Mouse (Mus musculus) kidney, postnatal 0 days (tissue): ENCODE measurements at regions not wholly inside any gene's neighbourhood (a gene's known extent, or its start where the extent isn't known, plus 50 kb on each side); places are given as distances from the start of the nearest gene placed in this dataset.

ENCODE experiments used
- ATAC-seq: fragments of 200-750 bp; cut with Nextera tagmentation; replicated peaks from 2 replicates; pipeline ENCODE4 v1.8.0; 2017; ENCODE audit warnings: low read depth, moderate number of reproducible peaks, moderate TSS enrichment, moderate library complexity; ENCODE audit not compliant: low FRiP score
- DNase-seq: peaks from one replicate; pipeline ENCODE4 v3.0.0-alpha.2; 2016; ENCODE audit warnings: low spot score
- H3K27ac ChIP-seq: fragments of 300-500 bp; sonication (generic); 2 replicates; pipeline ENCODE4 v1.5.1; 2014; ENCODE audit warnings: mild to moderate bottlenecking
- H3K27me3 ChIP-seq: fragments of 300-500 bp; sonication (generic); 2 replicates; pipeline ENCODE4 v1.6.1; 2014; ENCODE audit warnings: low read length, mixed read lengths; ENCODE audit not compliant: insufficient read depth
- H3K36me3 ChIP-seq: fragments of 300-500 bp; sonication (generic); 2 replicates; pipeline ENCODE4 v1.6.1; 2014; ENCODE audit warnings: low read length, mixed read lengths; ENCODE audit not compliant: insufficient read depth
- H3K4me1 ChIP-seq: fragments of 300-500 bp; sonication (generic); replicated peaks from 2 replicates; pipeline ENCODE4 v1.6.1; 2014; ENCODE audit warnings: antibody characterized with exemption, low read length, mixed read lengths; ENCODE audit not compliant: insufficient read depth
- H3K4me2 ChIP-seq: fragments of 300-500 bp; sonication (generic); 2 replicates; pipeline ENCODE4 v1.6.1; 2014; ENCODE audit warnings: mild to moderate bottlenecking, low read length, moderate library complexity, mixed read lengths
- H3K4me3 ChIP-seq: fragments of 300-500 bp; sonication (generic); replicated peaks from 2 replicates; pipeline ENCODE4 v1.5.1; 2014; ENCODE audit warnings: low read depth, low read length
- H3K9ac ChIP-seq: fragments of 300-500 bp; sonication (generic); 2 replicates; pipeline ENCODE4 v1.6.1; 2014; ENCODE audit warnings: low read depth, low read length
- H3K9me3 ChIP-seq: fragments of 300-500 bp; sonication (generic); replicated peaks from 2 replicates; pipeline ENCODE4 v1.6.1; 2016; ENCODE audit warnings: low read length, inconsistent platforms, mixed read lengths
- CTCF ChIP-seq: IDR thresholded peaks from 2 replicates; pipeline ENCODE4 v1.5.1; 2016; ENCODE audit warnings: antibody characterized with exemption, low read depth, mild to moderate bottlenecking, moderate library complexity
- WGBS: fragments of 180-500 bp; shearing (Covaris S2); extraction: QIAGEN DNeasy Blood & Tissue Kit; methylation state at CpG from one replicate; pipeline ENCODE4 v1.1.7; 2014; 5-methylcytosine and 5-hydroxymethylcytosine counted together

DNA sequence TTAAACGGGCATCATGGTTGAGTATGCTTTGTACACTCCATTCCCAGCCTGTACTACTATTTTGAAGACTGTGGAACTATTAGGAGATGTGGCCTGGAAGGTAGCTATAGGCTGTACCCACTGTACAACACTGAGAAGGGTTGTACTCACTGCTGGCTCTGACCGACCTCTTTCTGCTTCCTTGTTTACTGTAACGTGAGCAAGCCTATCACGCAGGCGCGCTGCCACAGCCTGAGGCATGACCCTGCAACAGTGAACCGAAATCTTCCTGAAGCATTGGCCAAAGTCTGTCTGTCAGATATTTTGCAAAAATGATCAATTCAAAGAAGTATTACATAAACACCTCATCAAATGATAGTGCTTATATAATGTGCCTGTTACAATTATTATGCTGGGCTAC lies 112.0 kb upstream of the Daam1 start:
- Histone ChIP-seq H3K27me3 (no peaks in the 10 kb centered on the region), H3K9me3 (no peaks in the 10 kb centered on the region), H3K4me2 (no peak overlapping the region), H3K27ac (no peak overlapping the region), H3K4me1 (no peaks in the 10 kb centered on the region), H3K4me3 (no peak overlapping the region), H3K9ac (no peak overlapping the region), H3K36me3 (no peaks in the 10 kb centered on the region)
- DNase-seq (no peak), ATAC-seq (no peak)
- no peak for TF ChIP-seq CTCF
- 58% methylated on average over 7 of the region's 7 CpGs for WGBS

DNA sequence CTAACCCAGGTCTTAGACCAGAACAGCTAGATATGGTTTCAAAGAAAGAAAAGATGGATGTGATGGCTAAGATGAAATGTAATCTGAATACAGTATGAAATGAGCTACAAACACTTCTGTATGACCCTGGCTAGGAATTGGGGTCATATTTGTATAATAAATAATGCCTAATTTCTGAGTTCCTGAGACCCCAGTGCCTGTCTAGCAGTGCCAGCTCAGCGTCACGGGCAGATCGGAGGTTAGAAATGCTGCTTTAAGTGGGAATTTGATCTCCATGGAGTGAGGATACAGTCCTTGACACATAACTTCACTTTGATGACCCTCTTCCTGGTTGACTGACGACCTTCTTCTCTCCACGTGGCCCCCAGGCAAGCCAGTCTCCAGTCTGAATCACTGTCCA lies 105.7 kb upstream of the Daam1 start:
- Histone ChIP-seq H3K36me3 (no peaks in the 10 kb centered on the region), H3K27me3 (no peaks in the 10 kb centered on the region), H3K4me1 (0 out of 2 replicates have a peak, but pooled peaks cover 3% of the 10 kb centered on the region), H3K4me3 (no peak overlapping the region), H3K4me2 (no peak overlapping the region), H3K9ac (no peak overlapping the region), H3K27ac (no peak overlapping the region), H3K9me3 (no peaks in the 10 kb centered on the region)
- TF ChIP-seq CTCF: no peak
- ATAC-seq: no peak
- DNase-seq: no peak
- 30% methylated on average over 5 of the region's 5 CpGs for WGBS

DNA sequence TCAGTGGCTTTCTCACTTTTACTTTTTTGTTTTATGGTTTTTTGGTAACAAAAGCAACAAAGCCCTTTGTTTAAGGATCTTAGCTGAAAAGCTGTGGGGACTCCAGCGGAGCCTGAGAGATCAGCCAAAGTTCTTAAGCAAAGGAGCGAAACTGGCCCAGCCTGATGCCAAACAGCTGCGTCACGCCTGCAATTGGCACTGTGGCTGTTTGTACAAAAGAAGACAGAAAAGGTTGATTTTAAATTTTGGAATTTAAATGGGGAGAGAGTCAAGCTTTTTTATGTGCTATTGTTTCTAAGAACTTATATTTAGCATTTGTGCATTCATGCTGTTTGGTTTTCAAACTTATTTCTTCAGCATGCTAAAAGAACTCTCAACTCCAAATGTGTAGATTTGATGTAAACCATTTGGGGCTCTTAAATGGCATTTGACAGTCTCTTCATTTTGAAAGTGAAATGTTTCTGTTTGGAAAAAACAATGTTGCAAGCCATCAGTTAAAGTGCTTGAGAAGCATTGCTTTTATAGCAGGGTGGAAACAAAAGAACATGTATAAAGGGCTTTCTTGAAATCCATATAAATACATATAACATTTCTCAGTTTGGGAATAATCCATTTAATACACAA lies 105.1 kb upstream of the Daam1 start:
- no peak overlapping the region for H3K9ac ChIP-seq
- H3K9me3 ChIP-seq: no peaks in the 10 kb centered on the region
- 0 out of 2 replicates have a peak, but pooled peaks cover 3% of the 10 kb centered on the region for H3K4me1 ChIP-seq
- no peak for ATAC-seq
- 54% methylated on average over 4 of the region's 4 CpGs for WGBS
- no peak overlapping the region for H3K27ac ChIP-seq
- H3K36me3 ChIP-seq: no peaks in the 10 kb centered on the region
- H3K4me2 ChIP-seq: no peak overlapping the region
- H3K4me3 ChIP-seq: no peak overlapping the region
- TF ChIP-seq CTCF: no peak
- peak; percentile 54 for DNase-seq
- no peaks in the 10 kb centered on the region for H3K27me3 ChIP-seq

DNA sequence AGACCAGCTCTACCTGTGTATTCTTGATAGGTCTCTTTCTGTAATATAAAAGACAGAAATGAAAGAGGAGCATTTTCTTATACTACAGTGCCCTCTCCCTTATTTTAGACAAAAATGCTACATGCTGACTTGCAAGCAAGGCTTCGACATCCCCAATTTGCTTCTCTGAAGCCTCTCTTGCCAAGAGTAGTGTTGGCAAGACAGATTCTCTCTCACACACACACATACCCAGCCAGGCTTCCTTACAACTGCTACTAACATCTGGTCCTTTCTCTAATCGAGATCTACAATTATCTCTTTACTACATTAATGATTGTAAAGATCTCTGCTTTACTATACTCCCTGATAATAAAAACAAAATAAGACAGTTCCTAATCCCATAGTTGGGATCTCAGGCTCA lies 87.5 kb upstream of the Daam1 start:
- WGBS: 80% methylated on average over 2 of the region's 2 CpGs
- no peak overlapping the region for H3K9ac ChIP-seq
- no peaks in the 10 kb centered on the region for H3K27me3 ChIP-seq
- H3K4me2 ChIP-seq: no peak overlapping the region
- H3K36me3 ChIP-seq: no peaks in the 10 kb centered on the region
- H3K4me3 ChIP-seq: no peak overlapping the region
- no peaks in the 10 kb centered on the region for H3K4me1 ChIP-seq
- H3K27ac ChIP-seq: no peak overlapping the region
- TF ChIP-seq CTCF: no peak
- DNase-seq (no peak), ATAC-seq (no peak)
- no peaks in the 10 kb centered on the region for H3K9me3 ChIP-seq

DNA sequence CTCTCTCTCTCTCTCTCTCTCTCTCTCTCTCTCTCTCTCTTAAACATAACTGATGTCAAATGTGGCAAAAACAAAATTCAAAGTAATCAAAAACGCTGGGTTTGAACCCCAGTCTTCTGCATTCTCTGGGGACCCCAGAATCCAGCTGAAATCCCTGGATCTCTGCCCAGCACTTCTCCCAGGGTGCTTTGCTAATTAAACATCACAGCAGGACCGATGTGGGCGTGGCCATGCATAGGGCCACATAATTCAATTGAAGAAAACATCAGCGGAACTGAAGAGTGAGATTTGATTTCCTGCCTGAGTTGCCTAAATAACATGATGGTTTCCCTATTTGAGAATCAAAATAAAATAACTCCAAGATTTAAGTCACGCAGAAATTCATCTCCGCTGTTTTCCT lies 84.9 kb upstream of the Daam1 start:
- Histone ChIP-seq H3K9me3 (no peaks in the 10 kb centered on the region), H3K27me3 (no peaks in the 10 kb centered on the region), H3K27ac (peak overlapping the region; percentile 87), H3K9ac (no peak overlapping the region), H3K4me3 (no peak overlapping the region), H3K4me1 (no peaks in the 10 kb centered on the region), H3K36me3 (no peaks in the 10 kb centered on the region), H3K4me2 (no peak overlapping the region)
- DNase-seq (peak; percentile 64), ATAC-seq (no peak)
- 57% methylated on average over 6 of the region's 6 CpGs for WGBS
- TF ChIP-seq CTCF: no peak

DNA sequence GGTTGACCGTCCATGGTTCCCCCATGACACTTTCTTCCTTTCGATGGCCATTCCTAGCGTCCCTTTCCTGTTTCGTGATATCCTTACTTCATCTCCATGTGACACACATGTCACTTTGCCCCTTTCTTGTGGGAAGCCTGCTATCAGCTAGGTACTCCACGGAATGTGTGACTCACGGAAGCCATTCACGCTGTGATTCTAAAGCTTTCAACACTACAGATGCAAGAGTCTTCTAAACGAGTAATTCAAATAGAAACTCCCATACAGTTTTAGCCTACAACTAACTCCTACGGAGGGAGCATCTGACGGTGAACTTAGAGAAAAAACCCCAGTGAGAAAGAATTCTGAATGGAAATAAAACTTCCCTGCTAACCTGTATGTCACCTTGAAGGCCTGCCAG lies 83.5 kb upstream of the Daam1 start:
- H3K4me3 ChIP-seq: no peak overlapping the region

More for the DNA sequence above, 83.5 kb upstream of the Daam1 start:
- Histone ChIP-seq H3K9ac (no peak overlapping the region), H3K9me3 (no peaks in the 10 kb centered on the region), H3K27ac (peak overlapping the region; percentile 87), H3K4me1 (no peaks in the 10 kb centered on the region), H3K4me2 (0 out of 2 replicates have a peak overlapping the region, but pooled peaks have one; percentile 19), H3K27me3 (no peaks in the 10 kb centered on the region), H3K36me3 (no peaks in the 10 kb centered on the region)
- no peak for TF ChIP-seq CTCF
- 72% methylated on average over 10 of the region's 10 CpGs for WGBS
- ATAC-seq (no peak), DNase-seq (no peak)
